Mouse (Mus musculus) thymus, postnatal 10 days (tissue): ENCODE results near the gene Vwa2.

Experiments used
- DNase-seq, 2 experiments: peaks; one replicate each; pipeline ENCODE4 v3.0.0; 2021; ENCODE audit warnings: low spot score in 2 of 2

The Vwa2 gene

GRCm38 (mm10) chr19:56908472-56909270 lies 34.6 kb downstream of the Vwa2 start:
- peak in 1 of 2 experiments; percentile 11 for DNase-seq

- DNase-seq: no peak
These were observed 36.5 kb downstream of the Vwa2 start for GRCm38 (mm10) chr19:56910561-56910960.

GRCm38 (mm10) chr19:56913761-56914160 lies 39.7 kb downstream of the Vwa2 start:
- no peak for DNase-seq

GRCm38 (mm10) chr19:56914658-56915057 lies 40.6 kb downstream of the Vwa2 start:
- no peak for DNase-seq

GRCm38 (mm10) chr19:56915084-56915483 lies 41.0 kb downstream of the Vwa2 start:
- DNase-seq: no peak

GRCm38 (mm10) chr19:56919628-56920027 lies 45.6 kb downstream of the Vwa2 start:
- peak in 1 of 2 experiments; percentile 53 for DNase-seq

GRCm38 (mm10) chr19:56920232-56920631 lies 46.2 kb downstream of the Vwa2 start:
- DNase-seq: no peak

GRCm38 (mm10) chr19:56921744-56922143 lies 47.7 kb downstream of the Vwa2 start:
- no peak for DNase-seq

GRCm38 (mm10) chr19:56929392-56929791 lies 55.3 kb downstream of the Vwa2 start:
- no peak for DNase-seq

GRCm38 (mm10) chr19:56930029-56930428 lies 56.0 kb downstream of the Vwa2 start:
- DNase-seq: no peak

- no peak for DNase-seq
These were observed 59.8 kb downstream of the Vwa2 start for GRCm38 (mm10) chr19:56933800-56934199.

- DNase-seq: no peak
These were observed 61.1 kb downstream of the Vwa2 start for GRCm38 (mm10) chr19:56935111-56935510.

- DNase-seq: peak in 1 of 2 experiments; percentile 37
These were observed 61.7 kb downstream of the Vwa2 start for GRCm38 (mm10) chr19:56935777-56936176.

GRCm38 (mm10) chr19:56936253-56936652 lies 62.2 kb downstream of the Vwa2 start:
- DNase-seq: no peak

GRCm38 (mm10) chr19:56937911-56938310 lies 63.9 kb downstream of the Vwa2 start:
- no peak for DNase-seq

GRCm38 (mm10) chr19:56939826-56940225 lies 65.8 kb downstream of the Vwa2 start:
- DNase-seq: no peak

GRCm38 (mm10) chr19:56940507-56940906 lies 66.5 kb downstream of the Vwa2 start:
- no peak for DNase-seq

GRCm38 (mm10) chr19:56942216-56942615 lies 68.2 kb downstream of the Vwa2 start:
- no peak for DNase-seq

GRCm38 (mm10) chr19:56944211-56944610 lies 70.2 kb downstream of the Vwa2 start:
- DNase-seq: no peak

GRCm38 (mm10) chr19:56944826-56945225 lies 70.8 kb downstream of the Vwa2 start:
- DNase-seq: no peak

- DNase-seq: no peak
These were observed 71.6 kb downstream of the Vwa2 start for GRCm38 (mm10) chr19:56945621-56946020.

GRCm38 (mm10) chr19:56946277-56946676 lies 72.2 kb downstream of the Vwa2 start:
- DNase-seq: no peak

GRCm38 (mm10) chr19:56946727-56947126 lies 72.7 kb downstream of the Vwa2 start:
- no peak for DNase-seq
